Mouse (Mus musculus) kidney, postnatal 36 days (tissue): ENCODE results near the gene Pou2f2.

ENCODE experiments used
- DNase-seq, 2 experiments: peaks; one replicate each; pipeline ENCODE4 v3.0.0; 2021 to 2022; ENCODE audit warnings: mixed read lengths in 2 of 2

The Pou2f2 gene

GRCm38 (mm10) chr7:25179606-25180161 lies at the start of gene Pou2f2:
Pou2f2 (minus strand) TSS chr7:25179726.
- DNase-seq, result peak; percentile 56 to 78

GRCm38 (mm10) chr7:25227523-25228300 lies 48.2 kb upstream of the Pou2f2 start:
- peak; percentile 66 to 75 for DNase-seq

- DNase-seq, result no peak
Measured at GRCm38 (mm10) chr7:25222275-25222967, 42.9 kb upstream of the Pou2f2 start.

- peak; percentile 99 for DNase-seq
Measured at GRCm38 (mm10) chr7:25221102-25221883, 41.8 kb upstream of the Pou2f2 start, which contains the start of gene Zfp526. Zfp526 (plus strand) TSS chr7:25221425.

GRCm38 (mm10) chr7:25220457-25221101 lies 41.1 kb upstream of the Pou2f2 start, which contains the start of gene Dedd2:
Dedd2 (minus strand) TSS chr7:25220615.
- DNase-seq, result peak; percentile 64 to 67

GRCm38 (mm10) chr7:25219756-25220456 lies 40.4 kb upstream of the Pou2f2 start:
- DNase-seq, result peak; percentile 97

GRCm38 (mm10) chr7:25219416-25219750 lies 39.9 kb upstream of the Pou2f2 start:
- no peak for DNase-seq

GRCm38 (mm10) chr7:25218705-25219415 lies 39.3 kb upstream of the Pou2f2 start:
- DNase-seq, result peak; percentile 28 to 62

- DNase-seq, result peak; percentile 64 to 69
Measured at GRCm38 (mm10) chr7:25217653-25218395, 38.3 kb upstream of the Pou2f2 start.

- no peak for DNase-seq
Measured at GRCm38 (mm10) chr7:25214172-25214571, 34.6 kb upstream of the Pou2f2 start.

GRCm38 (mm10) chr7:25213099-25213498 lies 33.6 kb upstream of the Pou2f2 start:
- DNase-seq, result no peak

- no peak for DNase-seq
Measured at GRCm38 (mm10) chr7:25210482-25210881, 31.0 kb upstream of the Pou2f2 start.

GRCm38 (mm10) chr7:25209161-25209622 lies 29.7 kb upstream of the Pou2f2 start:
- no peak for DNase-seq

GRCm38 (mm10) chr7:25206094-25206830 lies 26.7 kb upstream of the Pou2f2 start:
- DNase-seq, result no peak

GRCm38 (mm10) chr7:25205355-25206093 lies 26.0 kb upstream of the Pou2f2 start:
- DNase-seq, result no peak

GRCm38 (mm10) chr7:25203624-25204023 lies 24.1 kb upstream of the Pou2f2 start:
- DNase-seq, result no peak

GRCm38 (mm10) chr7:25197384-25198018 lies 18.0 kb upstream of the Pou2f2 start:
- peak in 1 of 2 experiments; percentile 56 for DNase-seq

GRCm38 (mm10) chr7:25196107-25196506 lies 16.6 kb upstream of the Pou2f2 start:
- no peak for DNase-seq
